Mouse (Mus musculus) layer of hippocampus, adult 9-11 months (tissue): ENCODE measurements at regions not wholly inside any gene's neighbourhood (a gene's known extent, or its start where the extent isn't known, plus 50 kb on each side); places are given as distances from the start of the nearest gene placed in this dataset.

Experiments used
- DNase-seq: peaks from one replicate; pipeline ENCODE4 v3.0.0; 2022

DNA sequence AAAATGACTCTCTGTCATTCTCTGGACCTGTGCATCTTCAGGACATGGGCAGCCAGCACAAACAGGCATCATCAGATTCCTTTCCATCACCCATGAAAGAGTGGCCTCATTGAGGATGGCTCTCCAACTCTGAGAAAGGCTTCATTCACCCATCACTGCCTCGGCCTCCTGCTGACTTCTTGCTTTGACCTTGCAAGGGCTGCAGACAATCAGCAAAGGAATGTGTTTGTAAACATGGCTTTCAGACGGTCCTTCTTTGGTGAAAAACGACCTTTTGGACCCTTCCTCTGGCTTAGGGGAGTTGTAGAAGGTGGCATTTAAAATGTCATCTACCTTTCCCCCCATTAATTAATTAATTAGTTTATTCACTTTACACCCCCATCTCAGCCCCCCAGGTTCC is 134.3 kb downstream of the Moxd1 start:
- no peak for DNase-seq

DNA sequence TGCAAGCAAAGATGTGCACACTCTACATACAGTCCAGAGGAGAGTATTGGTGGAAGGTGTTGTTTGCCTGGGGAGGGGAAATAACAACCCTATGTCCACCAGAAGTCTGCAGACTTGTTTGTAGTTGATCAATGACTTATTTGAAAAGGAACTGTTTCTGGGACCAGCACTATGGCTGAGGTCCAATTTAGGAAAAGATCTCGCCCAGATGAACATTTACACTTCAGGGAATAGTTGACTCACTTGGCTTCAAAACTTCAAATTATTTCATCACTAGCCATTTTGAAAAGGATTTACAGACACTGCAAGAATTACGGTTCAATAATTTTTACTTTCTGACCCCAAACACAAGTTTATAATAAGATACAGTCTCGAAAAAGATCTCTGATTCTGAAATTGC is 138.1 kb downstream of the Moxd1 start:
- DNase-seq = no peak

DNA sequence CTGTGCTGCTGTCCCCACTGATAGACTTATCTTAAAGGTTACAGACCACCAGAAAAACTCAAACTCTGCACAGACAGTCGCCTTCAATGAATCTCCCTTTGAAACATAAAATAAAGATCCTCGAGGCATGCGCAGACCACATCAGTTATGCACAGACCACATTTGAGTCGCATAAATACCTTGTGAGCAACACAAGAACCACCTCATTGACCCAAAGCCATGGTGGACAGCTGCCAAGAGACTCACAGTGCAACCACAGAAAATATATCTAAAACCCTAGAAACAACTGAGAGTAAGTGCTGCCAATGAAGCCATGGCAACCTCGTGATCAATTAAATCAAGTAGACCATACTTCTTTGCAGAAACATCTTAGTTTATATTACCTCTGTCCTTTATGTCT is 142.1 kb downstream of the Moxd1 start:
- DNase-seq = no peak

DNA sequence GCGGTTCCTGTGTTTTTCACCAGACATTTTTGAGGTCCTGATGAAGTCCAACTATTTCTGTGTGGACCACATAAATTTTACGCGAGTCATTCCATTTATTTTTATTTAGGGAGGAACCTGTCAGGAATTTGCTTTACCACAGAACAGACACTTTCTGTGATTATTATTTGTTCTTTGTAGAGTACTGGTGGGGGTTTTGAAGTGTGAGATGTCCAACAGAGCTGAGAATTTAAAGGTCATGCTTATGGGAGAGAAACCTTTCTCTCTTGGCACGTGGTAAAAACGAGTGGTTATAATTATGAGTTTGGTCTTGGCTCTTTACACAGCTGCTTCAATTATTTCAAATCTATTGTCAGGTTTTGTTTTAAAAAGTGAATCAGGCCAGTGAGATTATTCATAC is 143.7 kb downstream of the Moxd1 start:
- no peak for DNase-seq

DNA sequence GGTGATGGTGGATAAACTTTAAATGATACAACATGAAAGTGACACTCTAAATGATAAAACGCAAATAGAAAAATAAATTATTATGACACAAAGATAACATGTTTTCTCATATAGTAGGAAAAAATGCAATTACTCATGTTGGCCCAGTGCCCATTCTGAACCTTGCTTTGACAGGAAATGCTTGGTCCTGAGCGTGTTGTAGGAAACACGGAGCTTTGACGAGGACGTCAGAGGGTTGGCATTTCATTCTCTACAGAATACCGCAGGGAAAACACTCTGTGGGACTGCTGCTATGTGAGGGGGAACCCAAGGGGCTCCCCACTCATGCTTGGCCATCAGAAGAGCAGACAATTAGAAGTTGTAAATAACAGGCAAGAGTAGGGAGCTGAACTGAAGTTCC is 150.6 kb downstream of the Moxd1 start:
- DNase-seq = no peak

DNA sequence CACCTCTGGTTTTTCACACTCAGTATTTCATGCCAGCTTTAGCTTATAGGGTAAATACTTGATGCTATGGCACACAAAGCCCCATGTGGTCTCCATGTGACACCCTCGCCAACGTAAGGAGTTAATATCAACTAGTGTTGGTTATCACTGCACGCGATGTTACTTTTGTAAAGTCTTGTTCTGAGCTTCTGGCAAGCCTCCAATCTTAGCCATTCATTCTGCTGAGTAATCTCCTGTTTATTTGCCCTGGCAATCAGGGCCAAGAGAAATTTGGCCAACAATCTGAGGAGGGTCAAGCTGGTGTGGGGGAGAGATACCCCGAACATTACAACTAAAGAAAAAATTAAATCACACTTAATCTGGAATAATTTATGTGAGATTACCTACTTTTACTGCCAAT is 156.0 kb downstream of the Moxd1 start:
- DNase-seq = no peak

DNA sequence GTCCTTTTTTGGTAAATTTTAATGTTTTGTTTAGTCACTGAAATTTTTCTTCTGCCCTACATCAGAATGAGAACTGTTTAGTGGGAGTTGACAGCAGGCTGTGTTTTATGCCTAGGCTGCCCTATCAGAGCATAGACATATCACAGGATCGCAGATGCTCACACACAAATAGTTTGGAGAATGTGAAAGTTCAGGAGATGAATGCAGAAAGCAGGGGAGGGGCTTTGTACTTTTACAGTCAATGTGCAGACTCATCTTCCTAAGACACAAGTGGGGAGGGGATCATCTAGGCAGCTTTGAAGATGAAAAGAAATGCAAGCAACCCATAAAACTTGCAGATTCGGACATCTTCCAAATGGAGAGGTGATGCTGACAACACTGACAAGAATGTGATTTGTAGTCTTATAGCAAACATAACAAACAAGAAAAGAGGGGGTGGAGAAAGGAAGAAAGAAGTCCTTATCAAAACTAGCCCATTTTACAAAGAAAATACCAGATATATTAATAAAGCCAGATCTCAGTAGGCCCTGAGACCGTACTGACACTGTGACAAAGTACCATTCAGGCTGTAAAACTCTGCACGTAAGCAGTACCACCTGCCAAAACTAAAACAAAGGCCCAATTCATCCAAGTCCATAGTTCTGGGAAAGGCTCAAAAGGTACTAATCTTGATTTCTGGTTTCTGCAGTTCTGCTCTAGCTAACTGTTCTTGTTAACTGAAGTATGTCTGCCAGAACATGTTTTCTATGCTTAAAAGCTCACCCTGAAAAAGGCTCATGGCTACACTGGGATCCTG is 157.4 kb downstream of the Moxd1 start:
- no peak for DNase-seq

DNA sequence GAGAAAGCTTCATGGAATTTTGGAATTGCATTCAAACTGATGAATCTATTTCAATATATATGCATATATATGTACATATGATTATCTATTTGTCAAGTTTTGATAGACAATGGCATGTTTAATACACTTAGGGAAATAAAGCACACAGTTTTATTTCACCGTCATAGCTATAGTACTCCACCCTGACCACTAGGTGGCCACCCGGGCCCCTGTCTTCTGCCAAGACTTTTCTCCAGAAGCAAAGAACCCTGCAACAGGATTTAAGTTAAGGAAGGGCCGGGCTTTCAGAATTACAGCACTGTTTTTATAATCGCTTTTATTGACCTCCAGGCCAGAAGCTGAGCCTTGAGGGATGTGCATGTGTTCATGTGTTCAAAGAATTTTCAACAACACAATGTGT is 158.6 kb downstream of the Moxd1 start:
- no peak for DNase-seq

DNA sequence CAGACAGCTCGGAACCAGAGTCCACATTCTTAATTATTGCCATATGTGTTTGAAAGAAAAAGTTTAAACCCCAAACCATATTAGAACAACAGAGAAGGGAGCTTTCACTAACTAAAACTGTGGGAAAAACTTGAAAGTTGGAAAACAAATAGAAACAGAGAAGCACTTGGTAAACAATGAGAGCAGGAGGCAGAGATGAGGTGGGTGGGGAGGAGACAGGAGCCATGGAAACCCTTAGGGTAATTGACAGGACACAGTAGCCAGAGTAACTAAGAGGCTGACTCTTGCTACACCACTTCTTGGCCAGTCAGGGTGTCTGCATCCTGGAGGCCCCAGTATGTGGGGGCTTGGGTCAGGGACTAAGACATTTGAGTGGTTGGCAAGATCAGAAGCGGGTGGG is 160.7 kb downstream of the Moxd1 start:
- no peak for DNase-seq

DNA sequence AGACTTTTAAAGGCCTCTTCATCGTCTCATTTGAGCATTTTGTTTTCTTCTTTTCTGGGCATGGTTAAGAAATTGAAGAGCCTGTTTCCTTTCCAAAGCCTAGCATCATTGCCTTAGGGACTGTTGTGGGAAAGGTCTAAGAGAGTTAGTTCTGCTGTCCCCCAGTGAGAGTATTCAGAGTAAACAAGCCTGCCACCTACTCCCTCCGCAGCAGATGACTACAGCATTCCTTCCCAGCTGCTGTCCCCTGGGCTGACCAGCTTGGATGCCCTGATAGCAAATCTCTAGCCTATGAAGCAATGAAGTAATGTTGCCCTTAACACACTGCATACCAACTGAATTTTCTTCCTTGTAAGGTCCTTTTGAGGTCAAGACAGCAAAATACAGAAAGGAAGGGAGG is 164.9 kb downstream of the Moxd1 start:
- DNase-seq = no peak

DNA sequence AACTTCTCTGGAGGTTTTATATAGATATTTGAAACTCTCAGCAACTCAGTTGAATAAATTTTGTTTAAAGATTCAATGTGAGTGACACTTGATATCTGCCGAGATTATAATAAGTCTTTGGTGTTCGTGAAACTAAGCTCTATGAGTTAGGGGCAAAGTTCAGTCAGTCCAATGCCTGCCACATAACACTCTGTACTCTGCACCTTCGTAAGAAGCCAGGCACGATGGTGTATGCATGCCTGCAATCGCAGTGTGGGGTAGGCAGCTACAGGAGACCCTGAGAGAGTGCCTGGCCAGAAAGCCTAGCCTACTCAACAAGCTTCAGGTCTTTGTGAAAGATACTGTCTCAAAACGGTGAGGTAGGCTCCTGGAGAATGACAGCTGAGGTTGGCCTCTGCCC is 167.7 kb downstream of the Moxd1 start:
- DNase-seq = no peak

DNA sequence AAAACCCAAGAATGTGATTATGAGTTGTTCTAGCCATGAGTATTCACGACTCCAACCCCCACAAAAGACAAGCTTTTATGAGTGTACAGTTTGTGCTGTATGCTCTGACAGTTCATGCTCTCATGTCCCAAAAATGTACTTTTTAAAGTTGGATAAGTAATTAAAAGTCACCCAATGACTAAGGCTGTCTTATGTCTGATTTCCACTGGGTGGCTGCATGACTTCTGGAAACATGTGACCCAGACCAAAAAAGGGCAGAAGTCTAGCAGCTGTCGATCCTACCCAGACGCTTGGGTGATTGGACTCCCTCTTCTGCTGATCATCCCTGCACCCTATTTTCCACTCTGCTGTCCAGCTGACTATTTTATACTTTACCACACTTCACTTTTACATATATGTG is 168.7 kb downstream of the Moxd1 start:
- DNase-seq = no peak

DNA sequence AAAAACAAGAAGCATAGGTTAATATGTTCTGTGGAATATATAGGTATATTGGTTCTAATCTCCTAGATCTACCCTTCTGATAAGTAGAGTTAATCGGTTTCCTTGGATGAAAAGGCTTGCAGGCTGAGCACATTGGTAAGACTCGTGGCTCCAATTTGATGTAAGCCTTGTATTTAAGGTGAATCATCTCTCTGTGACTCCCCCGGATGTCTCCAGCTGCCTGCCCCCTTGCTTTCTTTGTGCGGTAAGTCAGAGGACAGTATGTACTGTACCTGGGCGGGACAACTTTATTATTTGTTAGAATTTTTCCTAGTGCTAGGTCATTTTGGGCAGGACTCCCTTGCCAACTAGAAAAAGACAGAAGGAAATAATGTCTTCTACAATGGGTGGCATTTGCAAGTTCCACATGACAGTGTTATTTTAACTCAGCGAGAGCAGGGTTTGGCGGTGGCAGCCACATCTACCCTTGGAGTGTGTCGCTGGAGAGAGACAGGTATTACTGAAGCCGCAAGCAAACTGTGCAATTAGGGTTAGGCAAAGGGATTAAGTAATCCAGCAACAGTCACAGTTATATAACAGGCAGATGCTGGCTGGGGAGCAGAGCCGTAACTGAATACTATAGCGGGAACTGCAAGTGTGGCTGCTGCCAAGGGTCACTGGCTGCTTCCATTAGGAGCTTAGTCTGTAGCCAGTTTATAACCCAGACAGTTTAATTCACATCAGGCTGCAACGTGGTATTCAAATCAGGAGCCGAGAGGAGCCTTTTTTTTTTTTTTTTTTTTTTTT is 172.9 kb downstream of the Moxd1 start:
- DNase-seq = peak; percentile 26

DNA sequence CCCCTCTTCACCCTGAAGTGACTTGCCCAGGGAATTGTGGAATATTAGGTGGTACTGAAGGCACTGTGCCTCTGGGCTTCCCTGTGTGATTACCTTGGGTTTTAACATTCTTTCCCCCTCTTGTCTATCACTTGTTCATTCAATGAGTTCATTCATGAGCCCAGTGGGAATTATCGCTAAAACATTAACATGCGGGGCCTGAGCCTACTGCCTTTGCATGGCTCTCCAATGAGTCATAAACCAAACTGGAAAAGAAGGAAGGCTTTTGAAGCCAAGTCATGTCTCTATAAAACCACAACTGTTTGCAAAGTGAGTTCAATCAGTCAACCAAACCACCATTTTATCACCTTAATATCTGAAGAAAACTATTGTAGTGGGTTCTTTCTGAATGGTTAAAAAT is 173.8 kb downstream of the Moxd1 start:
- DNase-seq = no peak

DNA sequence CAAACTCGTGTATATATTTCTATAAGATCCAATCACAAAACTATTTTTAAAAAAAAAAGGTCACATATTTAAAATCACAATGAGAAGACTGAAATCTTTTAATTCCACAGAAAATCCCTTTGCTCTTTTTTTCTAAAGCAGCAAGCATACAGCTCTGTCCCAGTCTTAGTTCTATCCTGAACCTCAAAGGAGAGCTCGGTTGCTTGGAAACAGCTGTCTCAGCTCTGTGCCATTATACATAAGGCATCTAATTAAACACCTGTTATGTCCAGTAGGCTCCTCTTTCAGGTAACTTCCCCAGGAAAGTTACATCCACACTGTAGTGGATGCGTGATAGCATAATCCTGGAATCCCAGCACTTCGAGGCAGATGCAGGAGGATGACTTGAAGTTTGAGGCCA is 181.5 kb downstream of the Moxd1 start:
- no peak for DNase-seq

DNA sequence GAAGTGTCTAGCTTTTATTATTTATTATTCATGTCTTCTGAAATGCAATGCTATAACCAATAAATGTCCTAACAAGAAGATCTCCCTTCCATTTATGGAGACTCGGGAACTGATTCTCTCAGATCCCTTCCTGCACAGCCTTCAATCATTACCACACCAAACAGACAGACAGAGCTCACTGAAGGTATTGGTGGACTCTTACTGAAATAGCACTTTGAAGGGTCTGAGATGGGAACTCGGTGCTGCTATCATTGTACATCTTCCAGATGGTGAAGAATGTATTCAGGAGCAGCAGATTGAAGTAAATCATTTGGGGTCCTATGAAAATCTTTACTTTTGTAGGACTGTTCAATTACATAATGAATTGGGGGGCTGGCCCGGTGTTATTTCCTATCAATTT is 183.6 kb downstream of the Moxd1 start:
- no peak for DNase-seq

DNA sequence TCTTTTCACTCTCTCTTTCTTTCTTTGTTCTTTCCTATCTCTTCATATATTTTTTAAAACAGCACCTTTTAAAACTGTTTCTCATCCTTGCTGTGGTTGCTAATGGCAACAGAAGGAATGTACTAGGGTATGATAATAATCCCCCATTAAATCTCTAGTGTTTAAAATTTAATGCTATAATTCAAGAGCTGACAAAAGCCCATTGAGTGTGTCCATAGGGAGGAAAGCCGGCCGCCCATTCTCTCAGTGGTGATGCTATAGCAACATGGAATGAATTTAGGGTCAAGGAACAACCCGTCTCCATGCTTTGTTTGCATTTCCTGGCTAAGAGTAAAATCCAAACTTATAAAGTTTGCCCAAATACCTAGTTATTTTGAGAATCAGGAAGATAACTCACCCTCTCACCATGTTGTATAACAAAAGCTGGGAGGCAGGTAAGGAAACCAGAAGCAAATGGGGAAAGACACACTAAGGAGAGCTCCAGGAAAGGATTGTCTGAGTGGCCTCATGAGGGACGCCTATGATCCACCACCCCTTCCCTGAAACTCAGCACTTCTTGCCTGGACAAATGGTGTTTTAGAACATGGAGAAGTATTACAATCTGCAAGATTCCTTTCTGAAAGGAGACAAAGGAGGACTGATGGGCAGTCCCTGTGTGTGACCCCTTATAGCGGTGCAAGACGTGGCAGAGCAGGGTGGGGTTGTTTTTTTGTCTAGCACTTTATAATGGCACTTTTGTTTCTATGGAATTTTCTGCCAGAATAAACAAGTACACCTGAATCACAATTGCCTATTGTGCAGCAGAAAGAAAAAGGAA is 184.3 kb downstream of the Moxd1 start:
- DNase-seq = no peak

DNA sequence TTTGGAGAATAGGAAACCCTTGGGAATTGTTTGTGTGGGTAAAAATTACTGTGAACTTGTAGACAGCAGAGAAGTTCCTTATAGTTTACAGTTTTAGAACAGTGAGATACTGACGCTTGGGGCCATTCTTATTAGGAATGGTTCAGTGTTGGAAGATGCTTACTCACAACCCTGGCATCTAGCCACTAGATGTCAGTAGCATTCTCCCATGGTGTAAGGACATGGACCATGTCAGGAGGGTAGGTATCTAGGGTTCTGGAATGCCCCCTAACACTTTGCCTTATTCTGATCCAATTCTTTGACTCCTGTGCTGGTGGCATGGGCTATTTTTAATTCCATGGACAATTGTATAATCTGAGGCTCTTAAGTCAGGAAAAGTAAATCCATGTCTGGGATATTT is 185.3 kb upstream of the Ccn2 start:
- no peak for DNase-seq

DNA sequence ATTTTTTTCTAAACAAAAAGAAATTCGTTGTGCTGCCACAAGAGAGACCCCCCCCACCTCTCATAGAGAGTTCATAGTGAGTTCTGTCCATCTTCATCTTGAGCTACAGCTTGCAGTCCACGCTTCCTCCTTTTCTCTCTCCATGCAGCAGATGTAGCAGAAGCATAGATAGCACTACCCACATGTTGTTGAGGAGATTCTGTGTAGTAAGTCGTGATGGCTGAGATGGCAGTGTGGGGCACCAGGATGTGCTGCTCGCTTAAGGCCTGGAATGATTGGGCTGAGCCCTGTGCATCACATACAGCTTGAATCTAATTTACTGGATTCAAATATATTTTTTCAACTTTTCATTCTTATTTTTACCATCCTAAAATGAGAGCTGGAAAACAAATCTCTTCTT is 184.4 kb upstream of the Ccn2 start:
- DNase-seq = no peak

DNA sequence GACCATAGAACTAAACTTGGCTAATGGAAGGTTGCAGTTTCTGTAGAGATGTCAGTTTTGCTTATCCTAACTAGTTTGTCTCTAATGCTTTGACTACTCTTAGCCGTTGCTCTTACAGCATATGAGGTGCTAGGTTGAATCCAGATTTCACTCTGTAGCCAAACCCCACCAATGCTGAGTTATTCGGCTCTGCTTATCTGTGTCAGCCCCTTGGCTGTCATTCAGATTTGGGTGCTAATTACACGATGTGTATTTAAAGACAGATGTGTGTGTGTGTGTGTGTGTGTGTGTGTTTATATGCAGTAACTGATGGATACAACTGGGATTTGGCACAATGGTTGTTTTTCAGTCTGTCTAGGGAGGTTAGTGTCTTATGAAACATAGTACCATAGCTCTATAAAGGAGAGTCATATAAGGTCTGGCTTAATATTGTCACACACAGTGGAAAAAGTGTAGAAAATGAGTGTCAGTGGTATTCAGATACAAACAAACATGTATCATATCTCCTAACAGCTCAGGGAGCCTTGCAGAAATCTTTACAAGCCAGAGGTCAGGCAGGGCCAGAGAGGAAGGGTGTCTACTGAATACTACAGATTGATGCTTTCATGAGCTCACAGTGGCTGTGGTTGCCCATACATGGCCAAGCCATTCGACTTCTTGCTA is 172.6 kb upstream of the Ccn2 start:
- no peak for DNase-seq

DNA sequence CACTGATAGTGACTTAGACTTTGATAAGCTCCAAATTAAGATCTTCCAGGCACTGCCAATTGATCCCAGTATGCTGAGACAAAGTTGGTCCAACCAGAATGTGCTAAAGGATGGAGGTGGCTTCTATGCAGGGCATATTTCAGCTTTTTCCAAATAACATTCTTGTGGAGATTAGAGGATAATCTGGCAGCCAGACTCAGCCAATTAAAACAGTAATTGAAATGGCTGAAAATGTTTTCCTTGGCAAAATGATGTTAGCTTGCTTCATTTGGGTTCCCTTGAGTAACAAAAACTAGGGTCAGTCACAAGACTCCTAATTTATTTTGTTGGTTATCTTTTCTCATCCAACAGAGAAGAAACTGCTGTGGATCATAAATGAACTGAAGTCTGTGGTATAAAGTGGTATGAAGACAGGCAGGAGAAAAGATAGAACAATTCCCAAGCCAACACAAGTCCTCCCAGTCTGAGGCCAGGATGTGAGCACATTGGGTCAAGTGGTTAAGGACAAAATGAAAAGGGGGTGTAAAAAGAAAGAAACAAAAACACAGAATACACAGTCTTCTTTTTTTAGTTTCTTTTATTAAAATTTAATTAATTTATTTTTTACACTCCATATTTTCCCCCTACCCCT is 161.4 kb upstream of the Ccn2 start:
- DNase-seq = no peak

DNA sequence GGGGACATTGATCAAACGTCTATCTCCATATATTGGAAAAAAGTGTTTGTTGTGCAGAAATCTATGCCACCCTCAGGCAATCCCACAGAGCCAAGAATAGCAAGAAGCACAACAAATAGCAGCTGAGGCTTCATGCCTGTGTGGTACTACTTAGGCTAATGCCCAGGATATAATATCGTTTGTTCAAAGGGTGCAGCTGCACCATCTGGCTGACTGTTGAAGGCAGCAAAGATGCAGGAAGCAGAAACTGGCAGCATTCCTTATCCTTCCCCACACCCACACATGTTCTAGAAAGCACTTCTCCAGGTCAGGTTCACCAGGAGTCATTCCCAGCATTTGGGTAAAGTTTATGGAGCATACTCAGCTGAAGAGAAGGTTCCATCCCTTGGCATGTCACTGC is 158.1 kb upstream of the Ccn2 start:
- peak; percentile 69 for DNase-seq

DNA sequence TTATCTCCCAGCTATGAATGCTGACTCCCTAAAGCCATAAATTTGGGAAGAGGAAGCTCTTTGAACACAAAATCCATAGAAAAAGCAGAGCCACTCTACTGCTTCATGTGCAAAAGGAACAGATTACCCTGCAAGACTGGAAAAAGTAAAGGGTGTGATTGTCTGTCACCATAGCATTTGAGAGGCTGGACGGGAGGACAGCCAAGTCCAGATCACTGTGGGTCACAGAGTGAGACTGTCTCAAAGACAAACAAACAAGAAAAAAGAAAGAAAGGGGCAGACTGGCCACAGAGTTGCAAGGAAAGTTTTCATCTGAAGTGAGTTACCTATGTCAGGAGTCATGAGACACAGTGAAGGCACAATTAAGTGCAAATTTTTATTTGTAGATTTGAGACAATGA is 150.7 kb upstream of the Ccn2 start:
- DNase-seq = no peak
